Mouse (Mus musculus) liver, adult 2 months (tissue): ENCODE results near the gene Rdh1.

ENCODE experiments used
- CTCF ChIP-seq: fragments of 200-500 bp; IDR thresholded peaks from 2 replicates; pipeline ENCODE4 v1.5.1; 2011; ENCODE audit warnings: low read depth, low read length, control low read depth
- POLR2A ChIP-seq: fragments of 200-500 bp; IDR thresholded peaks from 2 replicates; pipeline ENCODE4 v1.6.1; 2011; ENCODE audit warnings: low read length, control low read depth; ENCODE audit not compliant: insufficient read depth; ENCODE audit errors: extremely low read depth

GRCm38 (mm10) chr10:127710331-127710730, 49.2 kb upstream of the Rdh1 start:
- no peak for TF ChIP-seq CTCF
- no peak for TF ChIP-seq POLR2A
